Mouse (Mus musculus): ENCODE measurements around the gene Nckap5.

DNA sequence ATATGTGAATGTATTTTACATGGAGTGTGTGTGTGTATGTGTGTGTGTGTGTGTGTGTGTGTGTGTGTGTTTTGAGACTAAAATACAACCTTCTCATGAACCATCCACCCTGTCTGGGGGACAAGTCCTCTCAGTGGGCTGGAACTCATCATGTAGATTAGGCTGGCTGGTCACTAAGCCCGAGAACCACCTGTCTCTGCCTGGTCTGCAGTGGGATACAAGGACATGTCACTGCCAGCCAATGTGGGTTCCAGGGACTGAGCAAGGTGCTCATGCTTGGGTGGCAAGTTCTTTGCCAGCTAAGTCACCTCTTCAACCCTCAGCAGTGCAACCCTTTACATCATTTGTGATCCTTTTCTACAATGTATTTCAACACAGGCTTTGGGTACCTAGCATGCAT lies 313.2 kb downstream of the Nckap5 start:
- no peak for TF ChIP-seq CTCF (IDR thresholded peaks at IDR 0.05; ENCODE audit: control insufficient read depth, insufficient read depth, low read length)
- TF ChIP-seq POLR2A (IDR thresholded peaks at IDR 0.05; ENCODE audit: borderline replicate concordance, control insufficient read depth, low read depth, low read length): no peak
